Mouse (Mus musculus): Measurements from ENCODE around the gene Actl6a. TPM values are rescaled to one million over a fixed set of nuclear protein-coding genes. Genes with fewer than 3 reads are reported as not detected.
"Not testable (repeated sequence)": the region's sequence is repeated elsewhere in the genome, so short reads cannot be mapped to it uniquely, and the experiment has no call there.

Gene Actl6a
- polyA plus RNA-seq, 1 experiment from 2014 or later, result 49.2 TPM

- Histone ChIP-seq H3K9ac (ENCODE audit: low read depth, low read length) (peak within 1 kb of the TSS; percentile 87), H3K4me1 (replicated peaks; ENCODE audit: control insufficient read depth, insufficient read depth, low read length) (peaks cover 10% of the 10 kb centered on the region; the same call in 1 of the 2 replicates), H3K27me3 (replicated peaks; ENCODE audit: control insufficient read depth, insufficient read depth, low read length) (no peaks in the 10 kb centered on the region), H3K4me2 (replicated peaks; ENCODE audit: low read depth) (peak within 1 kb of the TSS; percentile 91), H3K36me3 (ENCODE audit: control insufficient read depth, insufficient read depth) (peaks cover 20% of the 10 kb centered on the region), H3K27ac (ENCODE audit: low read depth, low read length) (peak within 1 kb of the TSS; percentile 86), H3K4me3 (ENCODE audit: low read depth, low read length) (peak within 1 kb of the TSS; percentile 97), H3K9me3 (ENCODE audit: control insufficient read depth) (no peaks in the 10 kb centered on the region)
- ATAC-seq, result peak; percentile 96
- under 1% methylated on average over 62 of the region's 62 CpGs for WGBS
- 0 out of 2 replicates have a peak, but pooled peaks have one; percentile 9 for TF ChIP-seq CTCF (IDR thresholded peaks at IDR 0.05; ENCODE audit: low read depth)
Observed at GRCm38 (mm10) chr3:32736244-32737171, 30.4 kb downstream of the Actl6a start, which contains the start of gene Ndufb5. Gene Ndufb5, plus strand, starts transcription at chr3:32736990.

GRCm38 (mm10) chr3:32737172-32737655, 31.1 kb downstream of the Actl6a start, which contains the start of gene Mrpl47:
Gene Mrpl47, minus strand, starts transcription at chr3:32737605.
- peaks cover 10% of the 10 kb centered on the region; the same call in 1 of the 2 replicates for H3K4me1 ChIP-seq (replicated peaks; ENCODE audit: control insufficient read depth, insufficient read depth, low read length)
- H3K27me3 ChIP-seq (replicated peaks; ENCODE audit: control insufficient read depth, insufficient read depth, low read length), result no peaks in the 10 kb centered on the region
- H3K36me3 ChIP-seq (ENCODE audit: control insufficient read depth, insufficient read depth), result peaks cover 17% of the 10 kb centered on the region
- peak within 1 kb of the TSS; percentile 91 for H3K4me2 ChIP-seq (replicated peaks; ENCODE audit: low read depth)
- no peak for TF ChIP-seq CTCF (IDR thresholded peaks at IDR 0.05; ENCODE audit: low read depth)
- peak within 1 kb of the TSS; percentile 86 for H3K27ac ChIP-seq (ENCODE audit: low read depth, low read length)
- peak; percentile 28 for ATAC-seq
- under 1% methylated on average over 31 of the region's 31 CpGs for WGBS
- H3K4me3 ChIP-seq (ENCODE audit: low read depth, low read length), result peak within 1 kb of the TSS; percentile 97
- H3K9me3 ChIP-seq (ENCODE audit: control insufficient read depth), result no peaks in the 10 kb centered on the region
- peak within 1 kb of the TSS; percentile 87 for H3K9ac ChIP-seq (ENCODE audit: low read depth, low read length)

- Histone ChIP-seq H3K9me3 (ENCODE audit: control insufficient read depth) (no peaks in the 10 kb centered on the region), H3K4me3 (ENCODE audit: low read depth, low read length) (no peak overlapping the region), H3K9ac (ENCODE audit: low read depth, low read length) (no peak overlapping the region), H3K27ac (ENCODE audit: low read depth, low read length) (no peak overlapping the region), H3K27me3 (replicated peaks; ENCODE audit: control insufficient read depth, insufficient read depth, low read length) (no peaks in the 10 kb centered on the region), H3K4me2 (replicated peaks; ENCODE audit: low read depth) (peak overlapping the region; percentile 91; the same call in 1 of the 2 replicates), H3K36me3 (ENCODE audit: control insufficient read depth, insufficient read depth) (peaks cover 5% of the 10 kb centered on the region), H3K4me1 (replicated peaks; ENCODE audit: control insufficient read depth, insufficient read depth, low read length) (peaks cover 10% of the 10 kb centered on the region; the same call in 1 of the 2 replicates)
- 83% methylated on average over 5 of the region's 5 CpGs for WGBS
- no peak for TF ChIP-seq CTCF (IDR thresholded peaks at IDR 0.05; ENCODE audit: low read depth)
- no peak for ATAC-seq
Observed at GRCm38 (mm10) chr3:32738549-32738948, 32.5 kb downstream of the Actl6a start.

- Histone ChIP-seq H3K27me3 (replicated peaks; ENCODE audit: control insufficient read depth, insufficient read depth, low read length) (no peaks in the 10 kb centered on the region), H3K4me1 (replicated peaks; ENCODE audit: control insufficient read depth, insufficient read depth, low read length) (peaks cover 10% of the 10 kb centered on the region; the same call in 1 of the 2 replicates), H3K9me3 (ENCODE audit: control insufficient read depth) (no peaks in the 10 kb centered on the region), H3K36me3 (ENCODE audit: control insufficient read depth, insufficient read depth) (peaks cover 20% of the 10 kb centered on the region), H3K4me3 (ENCODE audit: low read depth, low read length) (no peak overlapping the region), H3K4me2 (replicated peaks; ENCODE audit: low read depth) (no peak overlapping the region), H3K9ac (ENCODE audit: low read depth, low read length) (no peak overlapping the region), H3K27ac (ENCODE audit: low read depth, low read length) (no peak overlapping the region)
- ATAC-seq, result no peak
- WGBS, result 59% methylated on average over 2 of the region's 2 CpGs
- no peak for TF ChIP-seq CTCF (IDR thresholded peaks at IDR 0.05; ENCODE audit: low read depth)
Observed at GRCm38 (mm10) chr3:32742276-32742780, 36.2 kb downstream of the Actl6a start.

- H3K27me3 ChIP-seq (replicated peaks; ENCODE audit: control insufficient read depth, insufficient read depth, low read length), result no peaks in the 10 kb centered on the region
- H3K9me3 ChIP-seq (ENCODE audit: control insufficient read depth), result no peaks in the 10 kb centered on the region
- no peaks in the 10 kb centered on the region for H3K4me1 ChIP-seq (replicated peaks; ENCODE audit: control insufficient read depth, insufficient read depth, low read length)
- ATAC-seq, result no peak
- H3K36me3 ChIP-seq (ENCODE audit: control insufficient read depth, insufficient read depth), result peaks cover 43% of the 10 kb centered on the region
- H3K4me2 ChIP-seq (replicated peaks; ENCODE audit: low read depth), result no peak overlapping the region
- no peak overlapping the region for H3K4me3 ChIP-seq (ENCODE audit: low read depth, low read length)
- 91% methylated on average over 6 of the region's 6 CpGs for WGBS
- H3K9ac ChIP-seq (ENCODE audit: low read depth, low read length), result no peak overlapping the region
- no peak for TF ChIP-seq CTCF (IDR thresholded peaks at IDR 0.05; ENCODE audit: low read depth)
- H3K27ac ChIP-seq (ENCODE audit: low read depth, low read length), result no peak overlapping the region
Observed at GRCm38 (mm10) chr3:32745001-32745400, 38.9 kb downstream of the Actl6a start.

GRCm38 (mm10) chr3:32745426-32745825, 39.3 kb downstream of the Actl6a start:
- not testable (repeated sequence) for H3K4me3 ChIP-seq (ENCODE audit: low read depth, low read length); H3K27me3 ChIP-seq (replicated peaks; ENCODE audit: control insufficient read depth, insufficient read depth, low read length); ATAC-seq; H3K4me1 ChIP-seq (replicated peaks; ENCODE audit: control insufficient read depth, insufficient read depth, low read length); H3K9ac ChIP-seq (ENCODE audit: low read depth, low read length); H3K4me2 ChIP-seq (replicated peaks; ENCODE audit: low read depth); H3K9me3 ChIP-seq (ENCODE audit: control insufficient read depth); H3K27ac ChIP-seq (ENCODE audit: low read depth, low read length)
- H3K36me3 ChIP-seq (ENCODE audit: control insufficient read depth, insufficient read depth), result peaks cover 47% of the 10 kb centered on the region

All from intestine, postnatal 0 days (tissue).